Mouse (Mus musculus) lung, embryonic 15.5 days (tissue): ENCODE measurements around the gene Siae. TPM values are rescaled to one million over a fixed set of nuclear protein-coding genes. Genes with fewer than 3 reads are reported as not detected.

Experiments
- ATAC-seq: fragments of 200-750 bp; cut with Nextera tagmentation; 2 replicates; pipeline ENCODE4 v1.8.0; 2017; ENCODE audit warnings: moderate number of reproducible peaks, borderline replicate concordance; ENCODE audit not compliant: low FRiP score, low TSS enrichment; ENCODE audit errors: extremely low read depth
- H3K27ac ChIP-seq: fragments of 300-500 bp; sonication (generic); 2 replicates; pipeline ENCODE4 v1.5.1; 2015; ENCODE audit warnings: moderate library complexity, mild to moderate bottlenecking, inconsistent platforms
- H3K27me3 ChIP-seq: fragments of 300-500 bp; sonication (generic); 2 replicates; pipeline ENCODE4 v1.6.1; 2015; ENCODE audit warnings: inconsistent platforms
- H3K36me3 ChIP-seq: fragments of 300-500 bp; sonication (generic); 2 replicates; pipeline ENCODE4 v1.6.1; 2015; ENCODE audit warnings: inconsistent platforms
- H3K4me1 ChIP-seq: fragments of 300-500 bp; sonication (generic); 2 replicates; pipeline ENCODE4 v1.6.1; 2015; ENCODE audit warnings: inconsistent platforms
- H3K4me2 ChIP-seq: fragments of 300-500 bp; sonication (generic); 2 replicates; pipeline ENCODE4 v1.6.1; 2015; ENCODE audit warnings: inconsistent platforms, mild to moderate bottlenecking, moderate library complexity
- H3K4me3 ChIP-seq: fragments of 300-500 bp; sonication (generic); 2 replicates; pipeline ENCODE4 v1.5.1; 2015; ENCODE audit warnings: mild to moderate bottlenecking, inconsistent platforms
- H3K9ac ChIP-seq: fragments of 300-500 bp; sonication (generic); 2 replicates; pipeline ENCODE4 v1.6.1; 2015; ENCODE audit warnings: inconsistent platforms
- H3K9me3 ChIP-seq: fragments of 300-500 bp; sonication (generic); 2 replicates; pipeline ENCODE4 v1.6.1; 2016; ENCODE audit warnings: inconsistent platforms
- WGBS: fragments of 180-500 bp; shearing (Covaris S2); methylation state at CpG from one replicate; pipeline ENCODE4 v1.1.7; 2015; 5-methylcytosine and 5-hydroxymethylcytosine counted together
- polyA plus RNA-seq: library from polyadenylated mRNA; unstranded; fragments of >200 nt; fragmentation: Nextera tagmentation; extraction: Ambion mirVana; gene quantifications from 2 replicates; pipeline ENCODE4 v1.2.1, GENCODE M21; 2015

The Siae gene
- polyA plus RNA-seq, 1 experiment from 2014 or later, result 11.6 TPM

- peak overlapping the region; percentile 39 for H3K4me3 ChIP-seq
- ATAC-seq, result no peak
- no peaks in the 10 kb centered on the region for H3K9me3 ChIP-seq
- peaks cover 29% of the 10 kb centered on the region for H3K4me1 ChIP-seq
- H3K4me2 ChIP-seq, result peak overlapping the region; percentile 71
- H3K9ac ChIP-seq, result no peak overlapping the region
- H3K36me3 ChIP-seq, result no peaks in the 10 kb centered on the region
- H3K27ac ChIP-seq, result peak overlapping the region; percentile 59
- 32% methylated on average over 12 of the region's 12 CpGs for WGBS
- peaks cover 16% of the 10 kb centered on the region for H3K27me3 ChIP-seq
Observed at GRCm38 (mm10) chr9:37543869-37544440, 11.5 kb upstream of the Siae start.

- peak overlapping the region; percentile 27; the same call in 1 of the 2 replicates for H3K9ac ChIP-seq
- no peaks in the 10 kb centered on the region for H3K9me3 ChIP-seq
- peaks cover 28% of the 10 kb centered on the region for H3K4me1 ChIP-seq
- peak overlapping the region; percentile 59 for H3K27ac ChIP-seq
- H3K36me3 ChIP-seq, result no peaks in the 10 kb centered on the region
- 2% methylated on average over 29 of the region's 29 CpGs for WGBS
- peaks cover 17% of the 10 kb centered on the region for H3K27me3 ChIP-seq
- peak overlapping the region; percentile 71 for H3K4me2 ChIP-seq
- H3K4me3 ChIP-seq, result peak overlapping the region; percentile 39
- ATAC-seq, result peak; percentile 63
Observed at GRCm38 (mm10) chr9:37544447-37545165, 10.9 kb upstream of the Siae start.

GRCm38 (mm10) chr9:37545166-37545610 is 10.3 kb upstream of the Siae start:
- peak; percentile 15; the same call in 1 of the 2 replicates for ATAC-seq
- WGBS, result 14% methylated on average over 17 of the region's 17 CpGs
- peaks cover 24% of the 10 kb centered on the region for H3K4me1 ChIP-seq
- no peaks in the 10 kb centered on the region for H3K9me3 ChIP-seq
- H3K9ac ChIP-seq, result peak overlapping the region; percentile 27; the same call in 1 of the 2 replicates
- H3K27me3 ChIP-seq, result peaks cover 21% of the 10 kb centered on the region
- peak overlapping the region; percentile 39 for H3K4me3 ChIP-seq
- no peak overlapping the region for H3K27ac ChIP-seq
- H3K4me2 ChIP-seq, result peak overlapping the region; percentile 71
- no peaks in the 10 kb centered on the region for H3K36me3 ChIP-seq

- Histone ChIP-seq H3K4me1 (peaks cover 24% of the 10 kb centered on the region), H3K9ac (no peak overlapping the region), H3K27me3 (peaks cover 29% of the 10 kb centered on the region), H3K4me3 (no peak overlapping the region), H3K36me3 (no peaks in the 10 kb centered on the region), H3K4me2 (0 out of 2 replicates have a peak overlapping the region, but pooled peaks have one; percentile 17), H3K27ac (no peak overlapping the region), H3K9me3 (no peaks in the 10 kb centered on the region)
- 19% methylated on average over 27 of the region's 27 CpGs for WGBS
- no peak for ATAC-seq
Observed at GRCm38 (mm10) chr9:37545847-37546452, 9.5 kb upstream of the Siae start.

GRCm38 (mm10) chr9:37546889-37547288 is 8.6 kb upstream of the Siae start:
- Histone ChIP-seq H3K9me3 (no peaks in the 10 kb centered on the region), H3K4me1 (peaks cover 31% of the 10 kb centered on the region), H3K4me2 (no peak overlapping the region), H3K27ac (no peak overlapping the region), H3K4me3 (no peak overlapping the region), H3K27me3 (peaks cover 37% of the 10 kb centered on the region), H3K9ac (no peak overlapping the region), H3K36me3 (no peaks in the 10 kb centered on the region)
- 75% methylated on average over 1 of the region's 1 CpGs for WGBS
- no peak for ATAC-seq

GRCm38 (mm10) chr9:37550435-37550834 is 5.1 kb upstream of the Siae start:
- Histone ChIP-seq H3K4me1 (peaks cover 24% of the 10 kb centered on the region), H3K4me3 (no peak overlapping the region), H3K27me3 (peaks cover 43% of the 10 kb centered on the region), H3K9ac (no peak overlapping the region), H3K27ac (no peak overlapping the region), H3K4me2 (no peak overlapping the region), H3K9me3 (no peaks in the 10 kb centered on the region), H3K36me3 (no peaks in the 10 kb centered on the region)
- 72% methylated on average over 1 of the region's 1 CpGs for whole genome bisulfite sequencing
- ATAC-seq, result no peak

- Histone ChIP-seq H3K4me2 (peak overlapping the region; percentile 83), H3K9ac (peak overlapping the region; percentile 37; the same call in 1 of the 2 replicates), H3K9me3 (no peaks in the 10 kb centered on the region), H3K36me3 (no peaks in the 10 kb centered on the region), H3K27ac (no peak overlapping the region), H3K4me1 (peaks cover 18% of the 10 kb centered on the region), H3K27me3 (peaks cover 31% of the 10 kb centered on the region), H3K4me3 (peak overlapping the region; percentile 47)
- ATAC-seq, result peak; percentile 19; the same call in 1 of the 2 replicates
- 2% methylated on average over 23 of the region's 23 CpGs for WGBS
Observed at GRCm38 (mm10) chr9:37551751-37552531, 3.6 kb upstream of the Siae start.

GRCm38 (mm10) chr9:37552536-37553293 is 2.8 kb upstream of the Siae start, which contains the start of gene Nrgn:
Gene Nrgn (minus strand): TSS chr9:37552904.
- Histone ChIP-seq H3K9me3 (no peaks in the 10 kb centered on the region), H3K4me3 (peak within 1 kb of the TSS; percentile 47), H3K4me1 (peaks cover 18% of the 10 kb centered on the region), H3K27ac (no peak within 1 kb of the TSS), H3K9ac (peak within 1 kb of the TSS; percentile 37; the same call in 1 of the 2 replicates), H3K36me3 (no peaks in the 10 kb centered on the region), H3K27me3 (peaks cover 31% of the 10 kb centered on the region), H3K4me2 (peak within 1 kb of the TSS; percentile 83)
- peak; percentile 93 for ATAC-seq
- WGBS, result 4% methylated on average over 31 of the region's 31 CpGs

- H3K4me1 ChIP-seq, result peaks cover 18% of the 10 kb centered on the region
- peaks cover 31% of the 10 kb centered on the region for H3K27me3 ChIP-seq
- H3K27ac ChIP-seq, result no peak overlapping the region
- no peak overlapping the region for H3K9ac ChIP-seq
- H3K4me3 ChIP-seq, result no peak overlapping the region
- H3K36me3 ChIP-seq, result no peaks in the 10 kb centered on the region
- ATAC-seq, result no peak
- WGBS, result 83% methylated on average over 1 of the region's 1 CpGs
- H3K4me2 ChIP-seq, result no peak overlapping the region
- H3K9me3 ChIP-seq, result no peaks in the 10 kb centered on the region
Observed at GRCm38 (mm10) chr9:37554279-37554678, 1.2 kb upstream of the Siae start.

- 69% methylated on average over 3 of the region's 3 CpGs for WGBS
- Histone ChIP-seq H3K4me3 (no peak overlapping the region), H3K4me2 (no peak overlapping the region), H3K27ac (no peak overlapping the region), H3K9me3 (no peaks in the 10 kb centered on the region), H3K36me3 (no peaks in the 10 kb centered on the region), H3K9ac (no peak overlapping the region), H3K4me1 (peaks cover 16% of the 10 kb centered on the region), H3K27me3 (peaks cover 15% of the 10 kb centered on the region; the same call in 1 of the 2 replicates)
- ATAC-seq, result no peak
Observed at GRCm38 (mm10) chr9:37556366-37556765, 868 bp downstream of the Siae start.

GRCm38 (mm10) chr9:37560617-37561016 is 5.1 kb downstream of the Siae start:
- Histone ChIP-seq H3K4me1 (no peaks in the 10 kb centered on the region), H3K27ac (no peak overlapping the region), H3K36me3 (no peaks in the 10 kb centered on the region), H3K4me2 (no peak overlapping the region), H3K9me3 (no peaks in the 10 kb centered on the region), H3K27me3 (no peaks in the 10 kb centered on the region), H3K9ac (no peak overlapping the region), H3K4me3 (no peak overlapping the region)
- no peak for ATAC-seq
- WGBS, result 93% methylated on average over 2 of the region's 2 CpGs
